Mouse (Mus musculus) 3T3-L1 (cell line): ENCODE measurements at regions not wholly inside any gene's neighbourhood (a gene's known extent, or its start where the extent isn't known, plus 50 kb on each side); places are given as distances from the start of the nearest gene placed in this dataset.

Experiments
- DNase-seq: peaks from one replicate; pipeline ENCODE4 v3.0.0-alpha.2; 2015; ENCODE audit warnings: low read depth, low spot score

- DNase-seq, result peak; percentile 96
Observed at GRCm38 (mm10) chrX:72330323-72330722, 55.7 kb upstream of the Gabre start.

- DNase-seq, result no peak
Observed at GRCm38 (mm10) chrX:72328822-72329221, 54.2 kb upstream of the Gabre start.
